Mouse (Mus musculus) heart, embryonic 16.5 days (tissue): ENCODE measurements around the gene Tmem51. TPM values are rescaled to one million over a fixed set of nuclear protein-coding genes. Genes with fewer than 3 reads are reported as not detected.
A peak's percentile ranks its signal among the peaks of the same experiment; 100 is the strongest.

Experiments
- ATAC-seq: fragments of 200-750 bp; cut with Nextera tagmentation; replicated peaks from 2 replicates; pipeline ENCODE4 v1.8.0; 2017; ENCODE audit warnings: moderate number of reproducible peaks; ENCODE audit not compliant: insufficient read depth, low FRiP score; ENCODE audit errors: extremely low read depth
- H3K27ac ChIP-seq: fragments of 300-500 bp; sonication (generic); 2 replicates; pipeline ENCODE4 v1.5.1; 2014; ENCODE audit warnings: mild to moderate bottlenecking, low read length, control low read depth, moderate library complexity
- H3K27me3 ChIP-seq: fragments of 300-500 bp; sonication (generic); 2 replicates; pipeline ENCODE4 v1.6.1; 2014; ENCODE audit warnings: low read length, mixed read lengths; ENCODE audit not compliant: control insufficient read depth, insufficient read depth
- H3K36me3 ChIP-seq: fragments of 300-500 bp; sonication (generic); 2 replicates; pipeline ENCODE4 v1.6.1; 2014; ENCODE audit not compliant: control insufficient read depth, insufficient read depth
- H3K4me1 ChIP-seq: fragments of 300-500 bp; sonication (generic); 2 replicates; pipeline ENCODE4 v1.6.1; 2014; ENCODE audit warnings: low read length, mixed read lengths; ENCODE audit not compliant: control insufficient read depth, insufficient read depth
- H3K4me2 ChIP-seq: fragments of 300-500 bp; sonication (generic); 2 replicates; pipeline ENCODE4 v1.6.1; 2014; ENCODE audit warnings: low read depth, mild to moderate bottlenecking, control low read depth, low read length
- H3K4me3 ChIP-seq: fragments of 300-500 bp; sonication (generic); 2 replicates; pipeline ENCODE4 v1.5.1; 2014; ENCODE audit warnings: mild to moderate bottlenecking, control low read depth, low read length
- H3K9ac ChIP-seq: fragments of 300-500 bp; sonication (generic); 2 replicates; pipeline ENCODE4 v1.6.1; 2014; ENCODE audit warnings: low read length, control low read depth
- H3K9me3 ChIP-seq: fragments of 300-500 bp; sonication (generic); replicated peaks from 2 replicates; pipeline ENCODE4 v1.6.1; 2016; ENCODE audit warnings: low read length; ENCODE audit not compliant: control insufficient read depth
- WGBS: fragments of 180-500 bp; shearing (Covaris S2); extraction: QIAGEN DNeasy Blood & Tissue Kit; methylation state at CpG from one replicate; pipeline ENCODE4 v1.1.7; 2014; 5-methylcytosine and 5-hydroxymethylcytosine counted together
- polyA plus RNA-seq: library from polyadenylated mRNA; unstranded; fragments of >200 nt; fragmentation: Nextera tagmentation; extraction: Ambion mirVana; gene quantifications from 2 replicates; pipeline ENCODE4 v1.2.1, GENCODE M21; 2015

Gene Tmem51
- polyA plus RNA-seq, 1 experiment from 2014 or later = 49.2 TPM

DNA sequence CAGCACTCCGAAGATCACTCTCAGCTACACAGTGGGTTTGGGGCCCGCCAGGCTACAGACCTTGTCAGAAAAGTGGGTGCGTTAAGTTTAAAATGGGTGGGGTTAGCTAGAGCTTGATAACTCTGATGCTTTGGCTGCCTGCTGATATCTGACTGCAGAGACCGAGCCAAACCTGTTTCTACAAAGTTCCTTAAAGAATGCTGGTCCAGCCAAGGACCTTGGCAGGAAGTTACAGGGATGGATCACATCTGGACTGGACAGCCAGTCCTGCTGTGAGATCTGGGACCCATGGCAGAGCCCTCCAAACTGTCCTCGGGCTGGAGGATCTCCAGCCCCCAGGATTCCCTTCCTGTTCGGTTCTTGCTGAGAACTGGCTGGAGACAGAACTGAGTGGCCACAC, 18.3 kb downstream of the Tmem51 start:
- H3K9me3 ChIP-seq = no peaks in the 10 kb centered on the region
- H3K4me3 ChIP-seq = no peak overlapping the region
- peaks cover 30% of the 10 kb centered on the region for H3K4me1 ChIP-seq
- no peaks in the 10 kb centered on the region for H3K27me3 ChIP-seq
- H3K4me2 ChIP-seq = no peak overlapping the region
- ATAC-seq = peak; percentile 11; the same call in 1 of the 2 replicates
- peak overlapping the region; percentile 14; the same call in 1 of the 2 replicates for H3K9ac ChIP-seq
- H3K36me3 ChIP-seq = no peaks in the 10 kb centered on the region
- H3K27ac ChIP-seq = peak overlapping the region; percentile 13
- WGBS = 32% methylated on average over 6 of the region's 6 CpGs

DNA sequence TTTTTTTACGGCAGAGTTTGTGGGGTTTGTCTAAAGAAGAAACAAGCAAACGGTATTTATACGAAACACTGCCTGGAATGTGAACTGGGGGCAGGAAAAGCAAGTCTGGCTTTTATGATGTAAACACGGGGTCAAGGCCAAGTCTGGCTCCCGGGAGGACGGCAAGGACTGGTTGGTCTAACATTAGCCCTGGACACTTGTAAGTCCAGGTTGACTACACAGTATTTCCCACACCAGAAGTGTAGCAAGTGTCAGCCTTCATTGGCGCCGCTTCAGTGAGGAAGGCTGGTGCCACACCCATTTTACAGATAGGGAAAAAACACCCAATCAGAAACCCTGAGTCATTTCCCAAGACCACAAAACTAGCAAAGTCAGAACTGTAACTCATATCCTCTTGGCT, 18.8 kb downstream of the Tmem51 start:
- Histone ChIP-seq H3K4me3 (no peak overlapping the region), H3K36me3 (no peaks in the 10 kb centered on the region), H3K9ac (no peak overlapping the region), H3K27me3 (no peaks in the 10 kb centered on the region), H3K9me3 (no peaks in the 10 kb centered on the region), H3K4me1 (peaks cover 32% of the 10 kb centered on the region), H3K4me2 (no peak overlapping the region), H3K27ac (peak overlapping the region; percentile 13)
- ATAC-seq = no peak
- 49% methylated on average over 8 of the region's 8 CpGs for WGBS

DNA sequence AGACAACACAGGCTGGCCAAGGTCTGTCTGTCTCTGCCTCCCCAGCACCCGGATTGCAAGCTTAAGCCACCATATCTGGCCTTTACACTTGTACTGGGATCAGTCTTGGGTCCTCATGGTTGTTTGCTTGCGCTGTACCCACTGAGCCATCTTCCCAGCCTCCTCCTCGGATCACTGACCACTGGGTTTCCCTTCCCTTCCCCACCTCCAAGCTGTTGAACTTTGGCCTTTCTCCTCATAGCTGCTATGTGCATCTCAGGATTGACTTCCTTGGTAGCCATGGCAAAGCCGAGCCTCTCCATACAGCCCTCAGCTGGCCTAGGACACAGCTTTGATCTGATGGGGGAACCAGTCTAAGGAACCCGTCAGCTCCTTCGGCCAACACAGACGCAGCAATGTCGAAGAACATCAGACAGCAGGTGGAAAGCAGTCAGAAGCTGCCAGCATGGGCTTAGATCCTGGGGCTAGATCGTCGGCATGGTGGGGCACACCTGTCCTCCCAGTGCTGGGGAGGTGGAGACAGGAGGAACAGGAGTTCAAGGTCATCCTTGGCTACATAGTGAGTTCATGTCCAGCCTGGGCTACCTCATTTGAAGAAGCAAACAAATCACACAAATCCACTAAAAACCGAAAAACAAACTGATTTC, 19.4 kb downstream of the Tmem51 start:
- no peak overlapping the region for H3K27ac ChIP-seq
- no peak for ATAC-seq
- H3K9ac ChIP-seq = no peak overlapping the region
- peaks cover 35% of the 10 kb centered on the region for H3K4me1 ChIP-seq
- H3K9me3 ChIP-seq = no peaks in the 10 kb centered on the region
- H3K4me2 ChIP-seq = no peak overlapping the region
- no peak overlapping the region for H3K4me3 ChIP-seq
- no peaks in the 10 kb centered on the region for H3K27me3 ChIP-seq
- no peaks in the 10 kb centered on the region for H3K36me3 ChIP-seq
- 90% methylated on average over 11 of the region's 11 CpGs for WGBS

DNA sequence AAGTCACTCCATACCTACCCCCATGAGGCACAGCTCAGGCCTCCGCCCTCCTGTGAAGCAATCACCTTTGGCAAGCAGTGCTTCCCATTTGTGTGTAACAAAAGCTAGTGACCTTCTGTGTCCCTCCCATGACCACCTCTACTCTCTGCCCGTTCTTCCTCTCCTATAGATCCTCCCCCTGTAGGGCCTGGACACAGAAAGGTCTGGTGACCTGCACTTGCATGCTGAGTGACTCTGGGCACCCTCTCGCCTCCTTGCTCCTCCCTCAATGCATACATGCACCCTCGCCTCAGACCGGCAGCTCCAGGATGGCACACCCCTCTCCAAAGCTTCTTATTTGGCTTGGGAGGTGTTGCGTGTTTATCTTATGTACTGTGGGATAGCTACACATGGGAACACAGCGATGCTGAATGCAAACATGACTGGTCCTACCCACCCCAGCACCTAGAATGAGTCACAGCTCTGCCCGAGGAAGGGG, 21.0 kb downstream of the Tmem51 start:
- WGBS = 85% methylated on average over 8 of the region's 8 CpGs
- Histone ChIP-seq H3K36me3 (no peaks in the 10 kb centered on the region), H3K4me3 (no peak overlapping the region), H3K27ac (no peak overlapping the region), H3K9ac (no peak overlapping the region), H3K4me1 (peaks cover 37% of the 10 kb centered on the region), H3K9me3 (no peaks in the 10 kb centered on the region), H3K27me3 (no peaks in the 10 kb centered on the region), H3K4me2 (no peak overlapping the region)
- ATAC-seq = no peak

DNA sequence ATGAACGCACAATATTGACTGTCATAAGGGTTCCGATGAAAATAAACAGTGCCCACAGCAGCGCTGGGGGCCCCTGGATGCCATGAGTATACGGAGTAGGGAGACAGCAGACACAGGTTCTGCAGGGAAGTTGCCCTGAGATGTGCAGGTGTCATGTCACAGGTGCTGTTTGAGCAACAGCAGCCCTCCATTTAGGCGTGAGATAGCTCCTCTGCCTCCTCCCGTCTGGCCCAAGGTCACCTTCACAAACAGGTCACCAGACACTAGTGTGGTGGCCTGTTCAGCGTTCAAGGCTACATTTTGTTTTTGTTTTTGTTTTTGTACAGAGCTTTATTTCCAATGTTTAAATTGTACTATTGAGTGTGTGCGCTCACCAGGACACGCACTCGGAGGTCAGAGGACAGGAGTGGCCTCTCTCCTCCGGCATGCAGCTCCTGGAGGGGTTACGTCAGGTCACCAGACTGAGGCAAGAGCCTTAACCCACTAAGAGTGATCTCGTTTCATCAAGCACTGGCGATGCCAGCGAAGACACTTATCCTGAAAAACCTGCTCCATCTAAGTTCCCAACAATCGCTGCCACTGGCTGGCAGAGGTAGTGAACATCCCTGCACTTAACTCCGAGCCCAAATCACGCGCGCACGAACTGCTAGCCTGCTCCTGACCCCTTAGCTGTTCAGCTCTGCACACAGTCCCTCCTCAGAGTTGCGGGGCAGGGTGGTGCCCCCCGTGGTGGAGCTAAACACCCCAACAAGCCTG, 22.4 kb downstream of the Tmem51 start:
- peaks cover 50% of the 10 kb centered on the region for H3K4me1 ChIP-seq
- ATAC-seq = no peak
- H3K4me2 ChIP-seq = no peak overlapping the region
- no peaks in the 10 kb centered on the region for H3K36me3 ChIP-seq
- WGBS = 71% methylated on average over 23 of the region's 23 CpGs
- H3K27me3 ChIP-seq = no peaks in the 10 kb centered on the region
- no peaks in the 10 kb centered on the region for H3K9me3 ChIP-seq
- no peak overlapping the region for H3K4me3 ChIP-seq
- H3K9ac ChIP-seq = no peak overlapping the region
- H3K27ac ChIP-seq = peak overlapping the region; percentile 62

DNA sequence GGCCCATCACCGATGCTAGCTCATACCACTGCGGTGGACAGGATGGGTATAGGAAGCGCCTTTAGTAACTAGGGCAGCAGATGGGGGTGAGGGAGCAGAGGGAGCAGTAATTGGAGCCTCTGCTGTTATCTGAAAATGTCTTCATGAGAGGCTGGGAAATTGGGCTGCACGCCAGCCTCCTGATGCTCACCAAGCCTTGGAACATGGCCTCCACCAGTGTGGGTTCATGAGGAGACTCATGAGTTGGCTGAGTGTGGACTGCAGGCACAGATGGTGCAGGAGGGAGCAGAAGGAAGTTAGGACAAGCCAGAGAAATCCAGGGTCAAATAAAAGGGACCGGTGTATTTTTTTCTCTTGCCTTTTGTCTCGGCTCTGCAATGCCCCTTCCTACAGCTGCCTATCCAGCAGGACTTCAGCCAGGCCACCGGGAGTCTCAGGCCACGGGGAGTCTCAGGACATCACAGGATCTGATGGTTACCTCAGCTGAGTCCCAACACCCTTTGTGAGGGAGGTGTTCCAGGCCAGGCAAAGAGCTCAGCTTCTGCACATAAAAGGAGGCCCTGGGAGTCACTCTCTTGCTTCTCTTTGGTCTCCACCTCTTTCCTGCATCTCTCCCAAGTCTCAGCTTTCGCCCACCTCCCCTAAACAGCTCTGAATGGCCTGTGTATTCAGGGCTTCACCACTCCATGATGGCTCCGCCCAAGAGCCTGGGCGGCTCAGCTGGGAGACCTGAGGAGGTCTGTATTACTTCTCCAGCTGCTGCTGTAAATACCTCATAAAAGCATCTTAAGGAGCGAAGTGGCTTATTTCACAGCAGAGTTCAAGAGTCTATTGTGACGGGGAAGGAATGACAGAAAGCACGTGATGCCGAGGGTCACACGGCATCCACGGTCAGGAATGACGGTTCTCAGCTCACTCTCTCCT, 23.4 kb downstream of the Tmem51 start:
- Histone ChIP-seq H3K9ac (no peak overlapping the region), H3K9me3 (no peaks in the 10 kb centered on the region), H3K4me2 (no peak overlapping the region), H3K4me1 (peaks cover 45% of the 10 kb centered on the region), H3K27me3 (no peaks in the 10 kb centered on the region), H3K4me3 (no peak overlapping the region), H3K27ac (peak overlapping the region; percentile 62), H3K36me3 (no peaks in the 10 kb centered on the region)
- no peak; the same call in 1 of the 2 replicates for ATAC-seq
- 52% methylated on average over 18 of the region's 18 CpGs for WGBS

DNA sequence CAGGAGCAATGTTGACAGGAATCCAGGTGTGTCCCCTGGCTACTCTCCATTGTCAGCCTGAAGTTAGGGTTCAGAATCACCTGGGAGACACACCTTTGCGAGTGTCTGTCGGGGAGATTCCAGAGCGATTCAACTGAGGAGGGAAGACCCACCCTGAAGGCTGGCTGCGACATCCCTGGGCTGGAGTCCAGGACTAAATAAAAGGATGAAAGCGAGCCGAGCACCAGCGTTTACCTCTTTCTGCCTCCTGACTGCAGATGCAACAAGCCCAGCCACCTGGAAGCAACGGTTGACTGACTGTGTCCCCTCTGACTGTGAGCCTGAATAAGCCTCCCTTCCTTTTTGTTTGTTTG, 24.3 kb downstream of the Tmem51 start:
- H3K4me1 ChIP-seq = peaks cover 40% of the 10 kb centered on the region
- no peaks in the 10 kb centered on the region for H3K9me3 ChIP-seq
- H3K27me3 ChIP-seq = no peaks in the 10 kb centered on the region
- H3K4me2 ChIP-seq = no peak overlapping the region
- WGBS = 84% methylated on average over 8 of the region's 8 CpGs
- ATAC-seq = no peak
- H3K4me3 ChIP-seq = no peak overlapping the region
- H3K36me3 ChIP-seq = no peaks in the 10 kb centered on the region
- H3K9ac ChIP-seq = no peak overlapping the region
- no peak overlapping the region for H3K27ac ChIP-seq

DNA sequence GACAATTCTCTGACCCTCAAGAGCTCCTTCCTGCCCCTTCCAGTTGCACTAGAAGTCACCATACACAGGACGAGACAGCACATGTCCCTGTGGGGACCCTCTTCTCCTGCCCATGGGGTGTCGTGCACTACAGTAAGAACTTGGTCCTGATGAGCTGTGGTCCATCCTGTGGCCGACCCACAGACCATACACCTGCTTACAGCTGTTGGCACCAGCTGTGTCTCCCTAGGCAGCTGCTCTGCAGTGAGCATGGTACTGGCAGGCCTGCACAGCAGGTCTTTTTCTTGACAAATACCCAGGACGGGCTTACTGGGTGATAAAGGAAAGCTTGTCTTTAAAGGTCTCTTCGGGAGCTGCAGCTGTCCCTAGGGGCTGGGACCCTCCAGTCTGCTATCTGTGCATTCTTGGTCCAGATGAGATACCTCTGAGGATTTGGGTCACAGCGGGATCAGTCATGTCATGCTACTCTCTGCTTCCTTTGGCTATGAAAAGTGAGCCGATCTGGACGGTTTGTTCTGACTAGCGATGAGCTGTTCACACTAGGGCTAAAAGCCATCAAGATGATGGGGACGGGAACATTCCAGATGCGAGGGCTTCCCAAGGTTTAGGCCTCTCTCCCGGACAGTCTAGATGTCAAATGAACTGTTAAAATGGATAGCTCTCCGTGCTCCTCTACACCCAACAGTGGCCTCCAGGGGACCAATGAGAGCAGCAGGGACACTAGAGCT, 24.8 kb downstream of the Tmem51 start:
- WGBS = 65% methylated on average over 13 of the region's 13 CpGs
- Histone ChIP-seq H3K4me2 (no peak overlapping the region), H3K9ac (no peak overlapping the region), H3K36me3 (no peaks in the 10 kb centered on the region), H3K4me1 (peaks cover 45% of the 10 kb centered on the region), H3K27me3 (no peaks in the 10 kb centered on the region), H3K4me3 (no peak overlapping the region), H3K9me3 (no peaks in the 10 kb centered on the region), H3K27ac (no peak overlapping the region)
- no peak for ATAC-seq
